Mouse (Mus musculus) B cell, adult 2 months (primary cell): Measurements from ENCODE around the gene Slc12a4.
A peak's percentile ranks its signal among the peaks of the same experiment; 100 is the strongest.

Experiments
- DNase-seq, 2 experiments: peaks; one replicate each; pipeline ENCODE4 v3.0.0; 2022

Slc12a4 gene

DNA sequence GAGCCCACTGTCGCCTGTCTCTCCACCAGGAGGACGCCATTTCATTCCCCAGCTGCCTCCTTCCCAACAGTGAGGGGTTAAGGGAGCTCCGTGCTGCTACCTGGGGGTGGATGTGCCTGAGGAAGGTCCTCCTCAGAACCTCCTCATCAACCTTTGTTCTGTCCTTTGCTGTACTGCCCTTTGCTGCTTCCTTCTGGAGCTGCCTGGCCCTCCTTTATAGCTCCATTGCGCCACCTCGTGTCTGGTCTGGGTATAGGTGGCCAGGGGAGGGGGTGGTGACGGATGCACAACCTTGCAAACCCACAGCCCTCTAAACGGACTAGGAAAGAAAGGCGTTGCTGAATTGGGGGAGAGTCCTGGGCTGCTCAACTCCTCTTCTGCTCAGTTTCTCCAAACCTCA lies 35.3 kb downstream of the Slc12a4 start:
- peak; percentile 94 for DNase-seq

DNA sequence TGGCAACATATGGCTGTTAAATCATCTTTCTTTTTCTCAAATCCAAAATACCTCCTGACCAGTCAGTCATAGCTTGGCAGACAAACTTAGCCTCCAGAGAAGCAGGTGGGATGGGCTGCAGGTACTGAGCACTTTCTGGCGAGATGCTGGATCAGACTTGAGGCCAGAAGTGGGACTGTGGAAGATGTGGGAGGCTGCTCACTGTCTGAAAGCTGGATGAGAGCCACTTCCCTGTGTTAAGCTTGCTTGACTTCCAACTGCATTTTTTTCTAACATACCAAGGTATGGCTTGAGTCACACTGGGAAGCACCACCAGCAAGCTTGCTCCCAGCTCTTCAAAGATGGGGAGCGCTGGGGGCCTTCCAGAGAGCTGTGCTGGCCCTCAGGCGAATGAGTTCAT lies 40.8 kb downstream of the Slc12a4 start:
- DNase-seq = no peak

GRCm38 (mm10) chr8:105919390-105919789 lies 46.5 kb downstream of the Slc12a4 start:
- no peak for DNase-seq

- DNase-seq = peak; percentile 33 to 39
Observed at GRCm38 (mm10) chr8:105900941-105901616, 64.8 kb downstream of the Slc12a4 start.

DNA sequence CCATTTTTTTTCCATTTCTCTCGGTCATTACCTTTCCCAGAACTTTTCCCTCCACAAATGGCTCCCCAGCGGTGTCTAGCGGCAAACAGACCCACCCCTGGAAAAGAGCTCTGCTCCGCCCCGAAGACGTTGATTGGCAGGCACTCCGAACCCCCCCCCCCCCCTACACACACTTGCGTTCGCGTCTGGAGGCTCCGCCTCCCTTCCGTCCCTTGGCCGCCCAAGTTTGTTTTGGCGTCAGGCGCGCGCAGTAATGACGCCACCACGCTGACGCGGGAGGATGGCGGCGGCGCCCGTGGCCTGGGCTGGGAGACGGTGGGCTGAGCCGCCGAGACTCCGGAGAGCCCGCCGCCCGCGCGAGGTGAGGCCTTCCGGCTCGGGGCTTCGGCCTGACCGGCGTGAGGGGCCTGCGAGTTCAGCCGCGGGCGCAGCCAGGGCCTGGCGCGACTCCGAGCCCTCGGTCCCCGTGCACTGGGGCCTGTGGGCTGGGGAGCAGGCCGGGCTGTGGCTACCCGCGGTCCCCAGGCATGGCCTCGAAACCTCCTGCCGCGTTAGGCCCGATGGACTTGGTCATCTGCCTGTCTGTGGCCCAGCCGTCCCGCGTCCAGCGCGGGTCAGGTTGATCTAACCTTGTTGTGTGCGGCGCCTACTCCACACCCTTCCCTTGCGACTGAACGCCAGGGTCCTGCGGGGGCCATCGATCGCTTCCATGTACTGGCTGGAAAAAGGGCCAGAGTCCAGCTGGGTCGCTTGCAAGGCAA lies 65.5 kb downstream of the Slc12a4 start, which contains the start of gene Pskh1:
Pskh1 (plus strand) TSS at position 262 of the 761 bp plus-strand sequence.
- DNase-seq = peak; percentile 94 to 96

DNA sequence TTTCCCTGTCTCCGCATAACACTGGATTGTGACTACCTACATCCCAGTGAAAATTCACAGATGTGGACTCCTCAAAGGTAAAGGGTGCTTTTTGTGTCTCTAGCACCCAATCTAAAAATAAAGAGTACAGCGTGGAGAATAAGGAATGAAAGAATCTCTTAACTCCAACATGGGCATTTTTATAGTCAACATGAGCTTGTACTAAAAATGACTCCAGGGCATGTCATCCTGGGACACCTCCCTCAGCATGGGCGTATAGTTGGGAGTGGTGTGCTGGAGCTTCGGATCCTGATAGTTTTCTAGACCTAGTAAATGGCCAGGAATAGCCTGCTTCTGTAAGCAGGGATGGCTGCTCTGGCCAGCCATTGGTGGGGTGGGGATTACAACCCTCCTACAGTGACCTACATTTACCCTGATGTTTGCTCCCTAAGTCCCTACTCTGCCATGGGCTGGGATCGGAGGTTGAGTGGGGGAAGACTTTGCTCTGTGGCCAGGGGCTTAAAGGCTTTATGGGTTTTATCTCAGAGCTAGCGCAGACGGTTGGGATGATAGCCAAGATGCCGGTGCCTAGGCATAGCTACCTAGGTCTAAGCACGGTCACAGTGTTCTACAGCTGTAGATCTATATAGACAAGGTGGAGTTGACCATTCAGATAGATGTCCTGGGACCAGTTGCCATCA lies 68.0 kb downstream of the Slc12a4 start:
- no peak for DNase-seq
